Mouse (Mus musculus) neural tube, embryonic 15.5 days (tissue): ENCODE measurements around the gene Mindy1. TPM values are rescaled to one million over a fixed set of nuclear protein-coding genes. Genes with fewer than 3 reads are reported as not detected.
"Not testable (repeated sequence)": the region's sequence is repeated elsewhere in the genome, so short reads cannot be mapped to it uniquely, and the experiment has no call there.

Experiments used
- ATAC-seq: fragments of 200-750 bp; cut with Nextera tagmentation; 2 replicates; pipeline ENCODE4 v1.8.0; 2017; ENCODE audit warnings: mild to moderate bottlenecking, moderate TSS enrichment, moderate library complexity; ENCODE audit not compliant: low FRiP score
- H3K27ac ChIP-seq: fragments of 300-500 bp; sonication (generic); replicated peaks from 2 replicates; pipeline ENCODE4 v1.5.1; 2015; ENCODE audit warnings: mild to moderate bottlenecking, inconsistent platforms
- H3K27me3 ChIP-seq: fragments of 300-500 bp; sonication (generic); replicated peaks from 2 replicates; pipeline ENCODE4 v1.6.1; 2015; ENCODE audit warnings: inconsistent platforms
- H3K36me3 ChIP-seq: fragments of 300-500 bp; sonication (generic); 2 replicates; pipeline ENCODE4 v1.6.1; 2015; ENCODE audit warnings: inconsistent platforms
- H3K4me1 ChIP-seq: fragments of 300-500 bp; sonication (generic); 2 replicates; pipeline ENCODE4 v1.6.1; 2015; ENCODE audit warnings: inconsistent platforms
- H3K4me2 ChIP-seq: fragments of 300-500 bp; sonication (generic); 2 replicates; pipeline ENCODE4 v1.6.1; 2015; ENCODE audit warnings: inconsistent platforms, mild to moderate bottlenecking, moderate library complexity
- H3K4me3 ChIP-seq: fragments of 300-500 bp; sonication (generic); replicated peaks from 2 replicates; pipeline ENCODE4 v1.5.1; 2015; ENCODE audit warnings: mild to moderate bottlenecking, inconsistent platforms
- H3K9ac ChIP-seq: fragments of 300-500 bp; sonication (generic); replicated peaks from 2 replicates; pipeline ENCODE4 v1.6.1; 2015; ENCODE audit warnings: mild to moderate bottlenecking, inconsistent platforms
- H3K9me3 ChIP-seq: fragments of 300-500 bp; sonication (generic); replicated peaks from 2 replicates; pipeline ENCODE4 v1.6.1; 2016; ENCODE audit warnings: inconsistent platforms
- WGBS: fragments of 180-500 bp; shearing (Covaris S2); methylation state at CpG from one replicate; pipeline ENCODE4 v1.1.7; 2015; ENCODE audit warnings: mixed read lengths; 5-methylcytosine and 5-hydroxymethylcytosine counted together
- polyA plus RNA-seq: library from polyadenylated mRNA; unstranded; fragments of >200 nt; fragmentation: Nextera tagmentation; extraction: Ambion mirVana; gene quantifications from 2 replicates; pipeline ENCODE4 v1.2.1, GENCODE M21; 2015

Gene Mindy1
- polyA plus RNA-seq, 1 experiment from 2014 or later, result 37.3 TPM

DNA sequence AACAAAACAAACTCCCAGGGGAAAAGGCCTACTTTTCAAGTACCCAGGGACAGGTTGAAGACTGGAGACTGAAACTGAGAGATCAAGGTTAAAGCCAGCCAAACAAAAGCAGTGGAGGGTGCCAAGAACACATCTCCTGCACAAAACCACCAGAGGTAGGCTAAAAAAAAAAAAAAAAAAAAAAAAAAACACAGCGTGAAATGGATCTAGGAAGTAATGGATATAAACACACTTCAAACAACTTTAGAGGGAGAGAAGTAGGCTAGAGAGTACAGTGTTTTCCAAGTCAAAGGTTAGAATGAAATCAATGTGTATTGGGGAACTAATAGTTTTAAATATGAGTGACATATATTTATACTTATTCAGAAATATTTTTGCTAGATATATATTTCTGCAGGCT lies 50.4 kb downstream of the Mindy1 start:
- no peaks in the 10 kb centered on the region for H3K9me3 ChIP-seq
- no peak overlapping the region for H3K9ac ChIP-seq
- 90% methylated on average over 1 of the region's 1 CpGs for WGBS
- H3K4me2 ChIP-seq, result no peak overlapping the region
- H3K27me3 ChIP-seq, result no peaks in the 10 kb centered on the region
- no peaks in the 10 kb centered on the region for H3K4me1 ChIP-seq
- no peak for ATAC-seq
- no peak overlapping the region for H3K27ac ChIP-seq
- peaks cover 79% of the 10 kb centered on the region for H3K36me3 ChIP-seq
- H3K4me3 ChIP-seq, result no peak overlapping the region

DNA sequence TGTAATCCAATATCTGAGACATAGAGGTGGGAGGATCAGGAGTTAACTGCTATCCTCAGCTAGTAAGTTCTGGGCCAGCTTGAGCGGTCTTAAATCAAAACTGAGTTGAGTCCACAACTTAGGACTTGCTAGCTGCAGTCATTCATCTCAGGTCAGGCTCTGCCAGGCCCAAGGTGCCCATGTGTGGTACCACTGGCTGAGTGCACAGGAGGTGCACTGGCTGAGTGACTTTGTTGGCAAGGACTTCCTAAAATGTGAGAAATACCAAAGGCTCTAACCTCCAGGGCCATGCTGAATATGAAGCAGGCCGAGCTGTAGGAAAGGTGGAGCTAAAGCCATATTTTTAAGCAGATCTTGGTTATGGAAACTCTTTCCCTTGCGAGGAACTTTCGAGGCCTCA lies 56.2 kb downstream of the Mindy1 start:
- no peak overlapping the region for H3K27ac ChIP-seq
- no peaks in the 10 kb centered on the region for H3K4me1 ChIP-seq
- no peaks in the 10 kb centered on the region for H3K9me3 ChIP-seq
- ATAC-seq, result no peak
- no peak overlapping the region for H3K4me2 ChIP-seq
- peaks cover 96% of the 10 kb centered on the region for H3K36me3 ChIP-seq
- WGBS, result over 99% methylated on average over 4 of the region's 4 CpGs
- no peaks in the 10 kb centered on the region for H3K27me3 ChIP-seq
- H3K4me3 ChIP-seq, result no peak overlapping the region
- no peak overlapping the region for H3K9ac ChIP-seq

DNA sequence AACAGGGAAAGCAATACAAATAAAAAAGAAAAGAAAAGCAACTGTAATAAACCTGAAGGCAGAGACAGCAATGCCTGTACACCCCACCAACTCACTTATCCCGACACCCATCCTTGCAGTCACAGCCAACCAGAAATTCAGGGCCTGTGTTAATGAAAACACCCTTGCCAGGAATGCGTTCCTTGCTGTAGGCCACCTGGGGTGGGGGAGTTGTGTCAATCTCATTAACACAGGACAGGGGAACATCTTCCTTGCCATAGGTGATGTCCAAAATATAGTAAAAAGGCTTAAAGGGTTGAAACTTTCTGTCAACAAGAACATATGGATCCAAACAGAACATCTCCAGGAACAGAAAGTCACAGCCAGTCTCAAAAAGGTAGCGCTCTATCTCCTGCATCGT lies 57.1 kb downstream of the Mindy1 start:
- no peak overlapping the region for H3K4me3 ChIP-seq
- no peak overlapping the region for H3K27ac ChIP-seq
- H3K9ac ChIP-seq, result no peak overlapping the region
- 95% methylated on average over 4 of the region's 4 CpGs for WGBS
- peaks cover 96% of the 10 kb centered on the region for H3K36me3 ChIP-seq
- no peaks in the 10 kb centered on the region for H3K9me3 ChIP-seq
- H3K4me2 ChIP-seq, result no peak overlapping the region
- H3K27me3 ChIP-seq, result no peaks in the 10 kb centered on the region
- H3K4me1 ChIP-seq, result no peaks in the 10 kb centered on the region
- no peak for ATAC-seq

DNA sequence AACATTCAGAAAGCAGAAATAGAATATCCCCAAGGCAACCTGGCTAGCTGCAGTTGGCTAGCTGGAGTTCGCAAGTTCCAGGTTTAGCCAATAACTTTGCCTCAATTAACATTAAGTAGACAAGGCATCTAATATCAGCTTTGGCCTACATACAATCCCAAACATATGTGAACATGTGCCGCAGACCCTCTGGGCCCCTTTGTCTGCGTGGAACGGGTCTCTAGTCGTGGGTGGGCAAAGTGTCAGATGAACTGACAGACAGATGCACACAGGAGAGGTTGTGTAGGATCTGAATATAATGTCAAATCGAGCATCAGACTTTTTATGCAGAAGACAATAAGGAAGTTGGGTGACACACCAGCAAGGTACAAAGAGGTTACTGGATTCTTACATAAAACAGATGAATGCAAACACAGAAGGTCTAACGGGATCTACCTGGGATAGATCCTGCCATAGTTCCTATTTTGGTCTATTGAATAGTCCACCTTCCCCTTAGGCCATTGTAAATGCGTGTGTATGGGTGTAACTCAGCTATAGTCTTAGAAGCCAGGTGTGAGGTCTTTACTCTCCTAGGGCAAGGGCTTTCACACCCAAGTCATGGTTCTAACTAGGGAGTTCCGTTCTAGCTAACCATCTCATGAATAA lies 62.3 kb downstream of the Mindy1 start:
- WGBS, result 95% methylated on average over 9 of the region's 9 CpGs
- not testable (repeated sequence) for H3K9me3 ChIP-seq, H3K4me1 ChIP-seq, ATAC-seq, H3K27ac ChIP-seq, H3K9ac ChIP-seq, H3K4me3 ChIP-seq, H3K4me2 ChIP-seq, H3K27me3 ChIP-seq
- peaks cover 86% of the 10 kb centered on the region for H3K36me3 ChIP-seq

Other genes with a start within 250 kb of the Mindy1 start
- 264 and 266 TPM in 2 replicates for gene Psmd4, start 238.7 kb upstream of the Mindy1 start, polyA plus RNA-seq
- 15.5 and 16.5 TPM in 2 replicates for gene Pip5k1a, start 174.4 kb upstream of the Mindy1 start, polyA plus RNA-seq
- gene Vps72, start 170.3 kb upstream of the Mindy1 start, polyA plus RNA-seq, result 142 and 151 TPM in 2 replicates
- 1.3 and 1.5 TPM in 2 replicates for gene Tmod4, start 156.9 kb upstream of the Mindy1 start, polyA plus RNA-seq
- gene Scnm1, start 147.3 kb upstream of the Mindy1 start, polyA plus RNA-seq, result 86.7 and 88.4 TPM in 2 replicates
- 38.1 and 46.0 TPM in 2 replicates for gene Lysmd1, start 147.3 kb upstream of the Mindy1 start, polyA plus RNA-seq
- gene Tnfaip8l2, start 139.0 kb upstream of the Mindy1 start, polyA plus RNA-seq, result 3.0 and 5.6 TPM in 2 replicates
- 17.7 and 24.4 TPM in 2 replicates for gene Sema6c, start 120.9 kb upstream of the Mindy1 start, polyA plus RNA-seq
- gene Gabpb2, start 63.4 kb upstream of the Mindy1 start, polyA plus RNA-seq, result 2.8 and 3.9 TPM in 2 replicates
- 46.2 and 55.5 TPM in 2 replicates for gene Cdc42se1, start 52.6 kb upstream of the Mindy1 start, polyA plus RNA-seq
- gene Mllt11, start 49.2 kb upstream of the Mindy1 start, polyA plus RNA-seq, result 250 and 346 TPM in 2 replicates
- gene Gm128, start 39.7 kb upstream of the Mindy1 start, polyA plus RNA-seq, result 0.13 and 0.18 TPM in 2 replicates
- gene Bnipl, start 30.2 kb upstream of the Mindy1 start, polyA plus RNA-seq, result 0.29 TPM in 1 of 2 replicates, not detected in the other
- gene Prune1, start 731 bp downstream of the Mindy1 start, polyA plus RNA-seq, result 57.3 and 61.7 TPM in 2 replicates
- gene Anxa9, start 25.8 kb downstream of the Mindy1 start, polyA plus RNA-seq, result 0.40 and 0.41 TPM in 2 replicates
- 93.4 and 102 TPM in 2 replicates for gene Cers2, start 33.4 kb downstream of the Mindy1 start, polyA plus RNA-seq
- gene Setdb1, start 75.9 kb downstream of the Mindy1 start, polyA plus RNA-seq, result 37.6 and 38.3 TPM in 2 replicates
- not detected in 2 replicates for gene 4930558C23Rik, start 121.5 kb downstream of the Mindy1 start, polyA plus RNA-seq
- gene Arnt, start 153.0 kb downstream of the Mindy1 start, polyA plus RNA-seq, result 14.2 and 20.5 TPM in 2 replicates
- gene Ctsk, start 217.9 kb downstream of the Mindy1 start, polyA plus RNA-seq, result 10.7 and 12.0 TPM in 2 replicates
- 22.4 and 25.4 TPM in 2 replicates for gene Ctss, start 245.4 kb downstream of the Mindy1 start, polyA plus RNA-seq